Mouse (Mus musculus) frontal cortex, postnatal 25 days (tissue): ENCODE results near the gene Map2k5.

Experiments
- DNase-seq, 2 experiments: peaks; one replicate each; pipeline ENCODE4 v3.0.0; 2022; ENCODE audit warnings: low spot score in 2 of 2

Map2k5 gene

DNA sequence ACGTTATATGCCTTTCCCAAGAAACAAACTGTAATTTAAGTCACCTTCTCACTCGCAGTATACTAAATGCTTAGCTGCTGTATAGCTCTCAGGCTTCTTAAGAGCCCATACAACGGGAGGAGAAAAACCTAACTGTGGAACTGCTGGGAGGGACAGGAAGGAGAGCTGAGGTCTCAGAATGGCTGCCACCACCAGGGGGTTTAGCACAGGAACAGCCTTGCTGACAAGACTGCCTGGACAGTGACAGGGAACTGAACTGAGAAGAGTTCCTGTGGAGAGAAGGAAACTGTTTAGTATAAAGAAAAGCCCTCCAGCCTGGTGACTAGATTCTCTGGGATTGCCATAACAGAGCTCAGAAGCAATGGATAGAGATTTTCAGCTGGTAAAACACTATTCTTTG is 35.9 kb downstream of the Map2k5 start:
- no peak for DNase-seq

DNA sequence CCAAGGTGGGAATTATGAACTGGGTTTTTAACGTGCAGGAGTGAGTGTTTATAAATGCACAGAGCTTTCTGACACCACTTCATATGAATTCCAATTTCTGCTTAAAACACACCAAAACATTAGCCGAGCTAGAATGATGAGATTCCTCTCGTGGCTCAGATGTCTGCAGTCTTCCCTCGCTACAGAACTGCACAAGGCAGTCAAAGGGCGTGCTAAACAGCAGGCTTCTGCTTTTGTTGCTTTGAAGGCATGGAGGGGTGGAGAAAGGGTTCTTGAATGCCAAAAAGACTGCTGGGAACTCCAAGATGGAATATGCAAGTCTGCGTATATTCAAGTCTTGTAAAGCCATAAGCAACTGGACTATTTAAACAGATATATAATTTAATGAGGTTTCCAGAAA is 38.4 kb downstream of the Map2k5 start:
- no peak for DNase-seq

GRCm38 (mm10) chr9:63338716-63339115 is 39.0 kb downstream of the Map2k5 start:
- DNase-seq: no peak

- no peak for DNase-seq
Observed at GRCm38 (mm10) chr9:63335816-63336215, 41.9 kb downstream of the Map2k5 start.

- DNase-seq: no peak
Observed at GRCm38 (mm10) chr9:63333074-63333473, 44.6 kb downstream of the Map2k5 start.

DNA sequence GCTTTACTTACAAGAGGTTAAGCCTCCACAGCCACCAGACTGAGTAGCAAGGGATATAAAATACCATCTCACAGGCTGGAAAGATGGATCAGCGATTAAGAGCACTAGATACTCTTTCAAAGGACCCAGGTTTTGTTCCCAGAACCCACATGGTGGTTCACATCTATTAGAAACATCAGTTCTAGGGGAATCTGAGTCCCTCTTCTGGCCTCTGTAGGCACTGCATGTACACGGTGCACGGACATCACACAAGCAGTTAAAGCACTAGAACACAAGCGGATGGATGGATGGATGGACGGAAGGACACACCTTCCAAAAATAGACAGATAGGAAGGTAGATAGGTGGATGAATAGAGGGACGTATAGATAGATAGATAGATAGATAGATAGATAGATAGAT is 46.5 kb downstream of the Map2k5 start:
- DNase-seq: no peak

- no peak for DNase-seq
Observed at GRCm38 (mm10) chr9:63328958-63329685, 48.6 kb downstream of the Map2k5 start.

DNA sequence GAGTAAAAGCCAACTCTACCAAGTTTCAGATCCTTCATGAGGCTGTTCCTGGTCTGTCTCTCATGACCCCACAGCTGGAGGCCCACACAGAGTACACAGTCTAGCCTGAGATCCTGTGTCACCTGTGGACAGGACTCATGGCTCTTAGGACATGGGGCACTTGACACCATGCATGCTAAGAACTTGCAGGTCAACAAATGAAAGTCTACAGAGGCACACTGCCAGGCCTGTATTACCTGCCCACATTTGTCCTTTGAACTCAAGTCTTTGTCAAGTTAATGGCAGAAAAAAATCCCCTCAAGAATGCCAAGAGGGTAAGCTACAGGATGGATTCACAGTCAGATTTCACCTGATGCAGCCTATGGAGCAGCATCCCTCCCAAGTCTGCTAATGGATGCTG is 62.5 kb downstream of the Map2k5 start:
- no peak for DNase-seq

DNA sequence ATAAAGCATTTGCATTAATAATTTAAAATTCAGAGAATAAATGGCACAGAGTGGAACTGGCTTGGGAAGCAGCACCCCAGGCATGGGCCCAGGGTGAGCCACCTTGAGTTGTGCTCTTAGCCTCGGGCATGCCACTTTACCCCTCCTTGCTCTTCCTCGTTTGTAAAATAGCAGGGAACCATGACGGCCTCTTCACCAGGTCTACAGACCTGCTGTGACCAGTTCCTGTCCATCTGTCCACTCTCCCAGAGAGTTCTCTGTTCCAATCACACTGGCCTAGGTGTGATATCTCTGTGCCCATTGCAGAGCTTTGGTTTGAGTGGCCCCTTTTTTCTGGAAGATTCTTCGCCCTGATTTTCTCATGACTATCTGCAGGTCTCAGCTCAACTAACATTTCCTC is 63.6 kb downstream of the Map2k5 start:
- DNase-seq: no peak

DNA sequence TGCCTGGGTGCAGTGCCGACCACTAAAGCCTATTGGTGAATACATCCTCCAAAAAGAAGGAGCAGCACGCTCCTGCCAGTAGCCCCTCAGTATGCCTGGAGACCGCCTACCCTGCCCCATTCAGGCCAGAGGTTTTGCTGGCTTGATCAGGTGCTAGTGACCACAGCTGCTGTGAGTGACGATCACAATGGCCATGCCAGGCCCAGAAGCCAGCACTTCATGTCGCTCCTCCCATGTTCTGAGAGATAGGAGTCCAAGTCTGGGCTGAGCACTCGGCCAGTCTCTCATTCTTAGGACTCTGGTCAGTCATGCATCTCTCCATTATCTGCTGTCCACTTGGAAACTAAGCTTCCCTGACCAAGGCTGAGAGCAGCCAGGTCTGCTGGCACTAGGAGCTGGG is 67.7 kb downstream of the Map2k5 start:
- no peak for DNase-seq

GRCm38 (mm10) chr9:63309008-63309407 is 68.7 kb downstream of the Map2k5 start:
- DNase-seq: no peak

GRCm38 (mm10) chr9:63308441-63308840 is 69.3 kb downstream of the Map2k5 start:
- DNase-seq: no peak

DNA sequence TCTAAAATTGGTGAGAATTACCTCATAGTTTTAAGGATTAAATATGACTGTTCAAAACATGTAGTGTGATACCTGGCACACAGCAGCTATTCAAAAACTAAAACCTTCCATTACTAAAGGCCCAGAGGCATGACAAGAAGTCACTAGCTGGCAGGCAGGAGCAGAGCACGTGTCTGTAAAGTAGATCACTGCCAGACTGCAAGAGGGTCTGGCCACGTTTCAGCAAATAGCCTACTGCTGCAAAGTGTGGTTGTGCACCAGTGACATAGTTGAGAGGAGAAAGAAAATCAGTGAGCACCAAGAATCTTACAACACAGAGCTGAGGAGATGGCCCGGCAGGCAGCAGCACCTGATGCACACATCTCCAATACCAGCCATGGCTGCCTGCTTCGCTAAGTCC is 75.2 kb downstream of the Map2k5 start:
- no peak for DNase-seq

- DNase-seq: no peak
Observed at GRCm38 (mm10) chr9:63298656-63299055, 79.0 kb downstream of the Map2k5 start.

GRCm38 (mm10) chr9:63295551-63295958 is 82.1 kb downstream of the Map2k5 start:
- peak in 1 of 2 experiments; percentile 23 for DNase-seq

- no peak for DNase-seq
Observed at GRCm38 (mm10) chr9:63294846-63295245, 82.9 kb downstream of the Map2k5 start.

DNA sequence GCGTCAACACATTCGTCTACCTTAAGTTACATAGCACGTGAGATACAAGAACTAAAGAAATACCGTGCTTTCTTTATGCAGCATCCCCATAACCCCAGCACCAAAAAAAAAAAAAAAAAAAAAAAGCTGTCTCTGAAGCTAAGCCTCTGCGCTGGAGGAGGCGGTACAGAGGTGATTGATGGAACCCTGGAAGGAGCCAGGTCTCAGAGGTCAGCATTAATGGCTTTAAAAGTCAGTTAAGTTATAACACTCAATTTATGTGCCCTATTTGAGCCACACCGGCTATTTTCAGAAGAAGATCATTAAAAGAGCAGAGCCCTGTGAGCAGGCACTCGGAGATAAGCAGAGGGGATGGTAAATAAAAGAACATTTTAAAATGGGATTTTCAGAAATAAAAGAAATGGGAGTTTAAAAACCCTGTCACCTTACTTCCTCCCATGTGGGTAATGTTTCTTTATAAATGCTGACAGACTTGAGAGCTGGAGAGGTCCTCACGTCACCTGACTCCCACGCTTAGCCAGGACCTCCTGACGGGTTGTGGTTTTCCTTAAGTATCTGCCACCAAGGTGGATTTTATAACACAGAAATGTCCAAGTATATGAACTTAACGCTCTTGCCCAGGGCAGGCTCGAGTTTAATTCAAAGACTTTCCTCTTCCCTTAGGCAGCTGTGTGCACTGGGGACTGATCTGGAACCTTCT is 83.8 kb downstream of the Map2k5 start:
- DNase-seq: no peak

GRCm38 (mm10) chr9:63288676-63289075 is 89.0 kb downstream of the Map2k5 start:
- DNase-seq: no peak

DNA sequence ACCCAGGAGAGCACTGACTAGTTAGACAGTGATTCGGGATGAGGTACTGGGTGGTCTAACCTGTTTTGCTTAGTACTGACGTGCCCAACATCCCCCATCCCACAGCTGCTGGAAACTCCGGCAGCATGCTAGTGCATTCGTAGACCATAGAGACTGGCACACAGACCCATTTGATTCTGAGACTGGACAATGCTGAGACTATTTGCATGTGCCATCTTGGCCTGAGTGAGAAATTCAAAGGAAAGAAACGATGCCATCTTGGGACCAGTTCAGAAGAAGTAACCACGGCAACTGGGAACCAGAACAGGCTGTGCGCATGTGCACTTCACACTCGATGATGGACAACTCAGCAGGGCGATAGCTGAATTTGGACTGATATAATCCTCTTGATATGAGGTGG is 93.3 kb downstream of the Map2k5 start:
- no peak for DNase-seq

DNA sequence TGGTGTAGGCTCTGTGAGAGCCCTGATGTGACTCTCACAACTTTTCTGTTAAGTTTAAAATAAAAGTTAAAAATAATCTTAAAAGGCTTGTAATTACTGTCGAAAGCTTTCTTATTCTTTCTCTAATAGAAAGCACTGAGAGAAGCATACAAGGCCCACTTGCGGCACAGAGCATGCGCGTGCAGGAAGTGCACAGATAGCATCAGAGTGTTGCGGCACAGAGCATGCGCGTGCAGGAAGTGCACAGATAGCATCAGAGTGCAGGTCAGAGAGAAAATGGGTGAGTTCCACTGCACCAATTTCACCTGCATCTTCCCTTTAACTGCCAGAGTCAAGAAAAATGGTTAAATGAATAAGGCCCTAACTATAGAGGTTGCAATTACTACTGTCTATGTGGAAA is 95.7 kb downstream of the Map2k5 start:
- no peak for DNase-seq

DNA sequence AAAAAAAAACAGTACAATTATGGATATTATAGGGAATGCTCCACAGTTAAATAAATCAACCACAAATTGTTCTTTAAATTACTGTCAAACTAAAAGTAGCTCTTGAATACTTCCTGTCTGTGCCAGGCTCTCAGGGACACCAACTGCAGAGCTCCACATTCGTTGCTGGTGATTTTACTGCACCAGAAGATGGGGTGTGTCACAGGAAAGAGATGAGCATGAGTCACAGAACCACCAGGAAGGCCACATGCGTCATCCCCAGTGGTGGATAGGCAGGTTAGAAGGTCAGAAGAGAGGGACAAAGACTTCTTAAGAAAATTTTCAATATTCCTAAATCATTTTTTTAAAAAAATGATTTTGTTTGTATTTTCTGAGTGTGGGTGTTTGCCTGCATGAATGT is 96.6 kb downstream of the Map2k5 start:
- no peak for DNase-seq

DNA sequence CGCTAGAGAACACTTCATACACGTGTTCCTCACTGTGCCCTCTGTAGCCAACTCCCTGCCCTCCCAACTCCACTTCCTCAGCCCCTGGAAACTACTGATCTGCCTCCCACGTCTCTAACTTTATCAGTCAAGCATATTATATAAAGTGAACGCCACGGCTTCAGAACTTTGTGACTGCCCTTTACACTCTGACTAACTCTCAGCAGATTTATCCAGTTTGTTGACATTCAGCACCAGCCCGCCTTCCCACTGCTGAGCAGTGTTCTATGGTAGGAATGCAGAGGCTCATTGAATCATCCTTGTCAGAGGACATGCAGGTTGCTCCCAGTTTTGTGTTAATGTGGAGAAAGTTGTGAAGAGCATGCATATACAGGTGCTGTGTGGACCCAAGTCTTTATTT is 103.9 kb downstream of the Map2k5 start:
- no peak for DNase-seq

GRCm38 (mm10) chr9:63269839-63270238 is 107.9 kb downstream of the Map2k5 start:
- DNase-seq: no peak

GRCm38 (mm10) chr9:63263188-63263587 is 114.5 kb downstream of the Map2k5 start:
- no peak for DNase-seq
